Mouse (Mus musculus): ENCODE measurements around the gene Slc7a14. TPM values are rescaled to one million over a fixed set of nuclear protein-coding genes. Genes with fewer than 3 reads are reported as not detected.

The Slc7a14 gene
- polyA plus RNA-seq, 2 experiments: 0.03 TPM; not detected in 1

DNA sequence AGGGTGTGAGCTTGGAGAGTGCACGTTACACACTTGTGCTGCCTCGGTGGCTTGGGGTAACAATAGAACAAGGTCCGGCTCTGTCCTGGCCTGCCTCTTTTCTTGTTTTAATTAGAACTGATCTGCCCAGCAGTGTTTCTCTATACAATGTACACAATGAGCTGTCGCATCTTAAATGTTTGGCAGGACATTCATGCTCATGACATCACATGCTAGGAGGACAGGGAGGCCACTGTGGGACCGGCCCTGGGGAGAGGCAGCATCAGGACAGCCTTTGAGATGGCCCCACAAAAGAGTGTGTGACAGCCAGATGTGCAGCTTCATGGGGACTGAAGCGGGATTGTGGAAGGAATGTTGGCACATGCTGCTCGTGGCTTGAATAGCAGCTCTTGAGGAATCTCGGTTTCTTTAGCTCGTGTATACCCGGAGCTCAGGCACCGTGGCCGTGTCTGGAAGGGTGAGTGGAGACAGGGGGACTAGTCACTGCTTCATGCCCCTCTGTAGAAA lies 143.8 kb downstream of the Slc7a14 start:
- no peaks in the 10 kb centered on the region for H3K36me3 ChIP-seq (replicated peaks; ENCODE audit: control insufficient read depth, insufficient read depth, low read depth)
- H3K27ac ChIP-seq: no peak overlapping the region
- H3K4me2 ChIP-seq (ENCODE audit: low read depth): no peak overlapping the region

DNA sequence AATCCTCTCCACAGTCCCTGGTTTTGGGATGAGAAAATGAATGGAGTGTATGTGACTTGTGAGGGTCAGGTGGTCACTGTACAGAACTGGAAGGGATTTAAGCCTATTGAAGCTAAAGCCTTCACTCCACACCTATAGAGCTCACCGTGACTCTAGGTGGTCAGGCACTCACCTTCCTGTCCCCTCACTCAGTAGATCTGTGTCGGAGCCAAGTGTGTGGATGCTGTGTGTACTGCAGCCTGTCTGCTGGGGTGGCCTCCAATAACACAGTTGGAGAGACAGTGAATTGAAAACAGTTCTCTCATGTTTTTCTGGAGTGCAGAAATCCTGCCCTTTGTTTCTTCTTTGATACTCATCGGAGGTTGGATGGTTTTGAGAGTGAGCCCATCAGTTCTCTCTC lies 144.4 kb downstream of the Slc7a14 start:
- Histone ChIP-seq H3K9ac (replicated peaks) (no peak overlapping the region), H3K9me3 (ENCODE audit: control insufficient read depth, low read length) (no peaks in the 10 kb centered on the region), H3K4me3 (ENCODE audit: insufficient read depth in 1 of 2, low read depth in 2 of 2, low read length in 2 of 2) (no peak overlapping the region), H3K4me2 (ENCODE audit: low read depth) (no peak overlapping the region), H3K36me3 (replicated peaks; ENCODE audit: control insufficient read depth, insufficient read depth, low read depth) (no peaks in the 10 kb centered on the region), H3K4me1 (replicated peaks; ENCODE audit: control insufficient read depth in 2 of 2, insufficient read depth in 2 of 2, low read length in 1 of 2) (no peaks in the 10 kb centered on the region), H3K27ac (no peak overlapping the region), H3K27me3 (ENCODE audit: control insufficient read depth, insufficient read depth, low read length) (no peaks in the 10 kb centered on the region)
- ATAC-seq (ENCODE audit: insufficient read depth) (no peak), DNase-seq (ENCODE audit: low read depth in 3 of 3, low spot score in 3 of 3) (no peak)
- WGBS (ENCODE audit: insufficient replicate concordance): 65% methylated on average over 3 of the region's 3 CpGs
- TF ChIP-seq CTCF (IDR thresholded peaks at IDR 0.05; ENCODE audit: low read depth) (no peak), EP300 (IDR thresholded peaks at IDR 0.05; ENCODE audit: low read depth) (no peak)

More for the DNA sequence above, 143.8 kb downstream of the Slc7a14 start:
- DNase-seq (ENCODE audit: low read depth in 3 of 3, low spot score in 3 of 3) (no peak), ATAC-seq (ENCODE audit: insufficient read depth) (no peak)
- WGBS (ENCODE audit: insufficient replicate concordance): 69% methylated on average over 12 of the region's 12 CpGs
- TF ChIP-seq EP300 (IDR thresholded peaks at IDR 0.05; ENCODE audit: low read depth) (no peak), CTCF (IDR thresholded peaks at IDR 0.05; ENCODE audit: low read depth) (no peak)
- H3K9ac ChIP-seq (replicated peaks): no peak overlapping the region
- no peaks in the 10 kb centered on the region for H3K9me3 ChIP-seq (ENCODE audit: control insufficient read depth, low read length)
- no peak overlapping the region for H3K4me3 ChIP-seq (ENCODE audit: insufficient read depth in 1 of 2, low read depth in 2 of 2, low read length in 2 of 2)
- H3K27me3 ChIP-seq (ENCODE audit: control insufficient read depth, insufficient read depth, low read length): no peaks in the 10 kb centered on the region
- H3K4me1 ChIP-seq (replicated peaks; ENCODE audit: control insufficient read depth in 2 of 2, insufficient read depth in 2 of 2, low read length in 1 of 2): no peaks in the 10 kb centered on the region

DNA sequence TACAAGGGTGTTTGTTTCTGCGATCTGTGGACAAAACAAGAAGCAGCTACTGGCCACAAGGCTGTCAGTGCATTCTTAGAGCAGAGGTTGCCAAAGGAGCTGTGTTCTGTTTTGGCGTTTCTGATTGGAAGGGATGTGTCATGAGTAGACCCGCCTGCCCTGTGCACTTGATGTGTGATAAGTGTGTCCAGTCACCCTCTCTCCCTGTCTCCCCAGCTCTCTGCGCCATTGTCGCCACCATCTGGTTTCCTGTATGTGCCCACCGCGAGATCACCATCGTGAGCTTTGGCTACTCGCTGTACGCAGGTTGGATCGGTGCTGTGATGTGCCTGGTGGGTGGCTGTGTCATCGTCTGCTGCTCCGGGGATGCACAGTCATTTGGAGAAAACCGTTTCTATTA lies 147.3 kb downstream of the Slc7a14 start:
- no peaks in the 10 kb centered on the region for H3K27me3 ChIP-seq (ENCODE audit: control insufficient read depth, insufficient read depth, low read length)
- no peak overlapping the region for H3K4me3 ChIP-seq (ENCODE audit: insufficient read depth in 1 of 2, low read depth in 2 of 2, low read length in 2 of 2)
- H3K4me2 ChIP-seq (ENCODE audit: low read depth): no peak overlapping the region
- 70% methylated on average over 14 of the region's 14 CpGs for WGBS (ENCODE audit: insufficient replicate concordance)
- DNase-seq (ENCODE audit: low read depth in 3 of 3, low spot score in 3 of 3) (no peak), ATAC-seq (ENCODE audit: insufficient read depth) (no peak)
- no peak overlapping the region for H3K27ac ChIP-seq
- TF ChIP-seq CTCF (IDR thresholded peaks at IDR 0.05; ENCODE audit: low read depth) (no peak), EP300 (IDR thresholded peaks at IDR 0.05; ENCODE audit: low read depth) (no peak)
- no peaks in the 10 kb centered on the region for H3K4me1 ChIP-seq (replicated peaks; ENCODE audit: control insufficient read depth in 2 of 2, insufficient read depth in 2 of 2, low read length in 1 of 2)
- H3K9ac ChIP-seq (replicated peaks): no peak overlapping the region
- no peaks in the 10 kb centered on the region for H3K9me3 ChIP-seq (ENCODE audit: control insufficient read depth, low read length)
- no peaks in the 10 kb centered on the region for H3K36me3 ChIP-seq (replicated peaks; ENCODE audit: control insufficient read depth, insufficient read depth, low read depth)

DNA sequence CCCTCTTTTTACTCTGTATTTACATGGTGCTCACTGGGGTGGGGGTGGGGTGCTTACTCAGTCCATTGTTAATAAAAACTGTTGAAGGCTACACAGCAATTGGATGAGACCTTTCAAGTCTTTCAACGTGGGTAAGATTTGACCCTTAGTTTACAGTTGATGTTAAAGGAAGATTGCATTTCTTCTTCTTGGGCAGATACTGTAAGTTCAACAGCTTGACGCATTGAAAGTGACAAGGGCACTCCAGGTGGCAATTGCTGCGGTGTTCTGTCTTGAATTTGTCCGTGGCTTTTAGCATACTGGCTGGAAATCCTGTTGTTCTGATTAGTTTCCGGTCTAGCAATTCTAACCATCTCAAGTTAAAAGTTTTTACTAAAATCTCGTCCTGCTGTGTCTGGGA lies 148.8 kb downstream of the Slc7a14 start:
- no peaks in the 10 kb centered on the region for H3K36me3 ChIP-seq (replicated peaks; ENCODE audit: control insufficient read depth, insufficient read depth, low read depth)
- H3K4me1 ChIP-seq (replicated peaks; ENCODE audit: control insufficient read depth in 2 of 2, insufficient read depth in 2 of 2, low read length in 1 of 2): no peaks in the 10 kb centered on the region
- no peak overlapping the region for H3K9ac ChIP-seq (replicated peaks)
- no peak for DNase-seq (ENCODE audit: low read depth in 3 of 3, low spot score in 3 of 3)
- TF ChIP-seq CTCF (IDR thresholded peaks at IDR 0.05; ENCODE audit: low read depth) (no peak), EP300 (IDR thresholded peaks at IDR 0.05; ENCODE audit: low read depth) (no peak)
- 38% methylated on average over 6 of the region's 6 CpGs for WGBS (ENCODE audit: insufficient replicate concordance)
- H3K9me3 ChIP-seq (ENCODE audit: control insufficient read depth, low read length): no peaks in the 10 kb centered on the region
- H3K4me3 ChIP-seq (ENCODE audit: insufficient read depth in 1 of 2, low read depth in 2 of 2, low read length in 2 of 2): no peak overlapping the region
- H3K4me2 ChIP-seq (ENCODE audit: low read depth): no peak overlapping the region
- no peaks in the 10 kb centered on the region for H3K27me3 ChIP-seq (ENCODE audit: control insufficient read depth, insufficient read depth, low read length)
- ATAC-seq (ENCODE audit: insufficient read depth): no peak
- H3K27ac ChIP-seq: no peak overlapping the region

DNA sequence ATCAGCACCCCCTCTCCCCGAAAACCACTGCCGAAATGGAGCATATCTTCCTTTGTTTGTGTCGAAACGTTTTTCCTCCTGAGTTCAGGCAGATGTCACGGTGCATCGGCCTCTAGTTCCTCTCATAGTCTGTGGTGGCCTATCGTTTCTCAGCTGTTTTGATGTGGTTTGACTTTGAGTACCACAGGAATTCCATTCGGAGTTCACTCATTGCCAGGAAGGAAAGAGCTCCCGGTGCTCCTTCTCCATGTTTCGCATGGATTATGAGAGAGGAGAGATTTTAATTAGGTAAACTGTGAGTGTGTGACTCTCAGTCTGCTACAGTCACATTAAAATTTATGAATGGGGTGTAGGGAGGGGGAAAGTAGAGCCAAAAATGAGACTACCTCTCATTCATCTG lies 150.1 kb downstream of the Slc7a14 start:
- no peak overlapping the region for H3K4me3 ChIP-seq (ENCODE audit: insufficient read depth in 1 of 2, low read depth in 2 of 2, low read length in 2 of 2)
- no peak overlapping the region for H3K4me2 ChIP-seq (ENCODE audit: low read depth)
- 39% methylated on average over 10 of the region's 10 CpGs for WGBS (ENCODE audit: insufficient replicate concordance)
- H3K9ac ChIP-seq (replicated peaks): no peak overlapping the region
- no peaks in the 10 kb centered on the region for H3K9me3 ChIP-seq (ENCODE audit: control insufficient read depth, low read length)
- no peak overlapping the region for H3K27ac ChIP-seq
- TF ChIP-seq CTCF (IDR thresholded peaks at IDR 0.05; ENCODE audit: low read depth) (no peak), EP300 (IDR thresholded peaks at IDR 0.05; ENCODE audit: low read depth) (no peak)
- no peak for ATAC-seq (ENCODE audit: insufficient read depth)
- DNase-seq (ENCODE audit: low read depth in 3 of 3, low spot score in 3 of 3): no peak
- no peaks in the 10 kb centered on the region for H3K27me3 ChIP-seq (ENCODE audit: control insufficient read depth, insufficient read depth, low read length)
- no peaks in the 10 kb centered on the region for H3K4me1 ChIP-seq (replicated peaks; ENCODE audit: control insufficient read depth in 2 of 2, insufficient read depth in 2 of 2, low read length in 1 of 2)
- no peaks in the 10 kb centered on the region for H3K36me3 ChIP-seq (replicated peaks; ENCODE audit: control insufficient read depth, insufficient read depth, low read depth)
